Mouse (Mus musculus): ENCODE measurements around the gene Plekhj1. TPM values are rescaled to one million over a fixed set of nuclear protein-coding genes. Genes with fewer than 3 reads are reported as not detected.

Plekhj1 gene
- total RNA-seq, 2 experiments from 2014 or later: 57.1 to 57.8 TPM

- no peak for DNase-seq (ENCODE audit: low spot score in 2 of 2)
These were observed 12.5 kb downstream of the Plekhj1 start for GRCm38 (mm10) chr10:80785963-80786362.

- DNase-seq (ENCODE audit: low spot score in 2 of 2): no peak
These were observed 13.6 kb downstream of the Plekhj1 start for GRCm38 (mm10) chr10:80784871-80785270.

- no peak for DNase-seq (ENCODE audit: low spot score in 2 of 2)
These were observed 14.1 kb downstream of the Plekhj1 start for GRCm38 (mm10) chr10:80784302-80784701.

GRCm38 (mm10) chr10:80779565-80779964 is 18.9 kb downstream of the Plekhj1 start:
- DNase-seq (ENCODE audit: low spot score in 2 of 2): no peak

- no peak for DNase-seq (ENCODE audit: low spot score in 2 of 2)
These were observed 21.3 kb downstream of the Plekhj1 start for GRCm38 (mm10) chr10:80777123-80777522.

GRCm38 (mm10) chr10:80776358-80776869 is 22.0 kb downstream of the Plekhj1 start:
- no peak for DNase-seq (ENCODE audit: low spot score in 2 of 2)

- no peak for DNase-seq (ENCODE audit: low spot score in 2 of 2)
These were observed 22.7 kb downstream of the Plekhj1 start for GRCm38 (mm10) chr10:80775731-80776130.

- no peak for DNase-seq (ENCODE audit: low spot score in 2 of 2)
These were observed 23.4 kb downstream of the Plekhj1 start for GRCm38 (mm10) chr10:80774981-80775380.

GRCm38 (mm10) chr10:80774549-80774948 is 23.9 kb downstream of the Plekhj1 start:
- peak; percentile 86 to 93 for DNase-seq (ENCODE audit: low spot score in 2 of 2)

- no peak for DNase-seq (ENCODE audit: low spot score in 2 of 2)
These were observed 24.6 kb downstream of the Plekhj1 start for GRCm38 (mm10) chr10:80773816-80774215.

GRCm38 (mm10) chr10:80768365-80768764 is 30.1 kb downstream of the Plekhj1 start:
- DNase-seq (ENCODE audit: low spot score in 2 of 2): no peak

GRCm38 (mm10) chr10:80766161-80766815 is 32.1 kb downstream of the Plekhj1 start:
- no peak for DNase-seq (ENCODE audit: low spot score in 2 of 2)

- no peak for DNase-seq (ENCODE audit: low spot score in 2 of 2)
These were observed 32.7 kb downstream of the Plekhj1 start for GRCm38 (mm10) chr10:80765746-80766145.

GRCm38 (mm10) chr10:80763502-80763901 is 34.9 kb downstream of the Plekhj1 start:
- DNase-seq (ENCODE audit: low spot score in 2 of 2): no peak

- no peak for DNase-seq (ENCODE audit: low spot score in 2 of 2)
These were observed 36.6 kb downstream of the Plekhj1 start for GRCm38 (mm10) chr10:80761821-80762220.

GRCm38 (mm10) chr10:80760596-80761524 is 37.6 kb downstream of the Plekhj1 start:
- DNase-seq (ENCODE audit: low spot score in 2 of 2): no peak

- DNase-seq (ENCODE audit: low spot score in 2 of 2): no peak
These were observed 39.8 kb downstream of the Plekhj1 start for GRCm38 (mm10) chr10:80758651-80759050.

- DNase-seq (ENCODE audit: low spot score in 2 of 2): peak; percentile 40 to 57
These were observed 40.7 kb downstream of the Plekhj1 start for GRCm38 (mm10) chr10:80757717-80758116.

GRCm38 (mm10) chr10:80756967-80757366 is 41.5 kb downstream of the Plekhj1 start:
- DNase-seq (ENCODE audit: low spot score in 2 of 2): no peak

GRCm38 (mm10) chr10:80756509-80756908 is 41.9 kb downstream of the Plekhj1 start:
- no peak for DNase-seq (ENCODE audit: low spot score in 2 of 2)

GRCm38 (mm10) chr10:80756099-80756498 is 42.3 kb downstream of the Plekhj1 start:
- no peak for DNase-seq (ENCODE audit: low spot score in 2 of 2)
